Mouse (Mus musculus): ENCODE measurements at regions not wholly inside any gene's neighbourhood (a gene's known extent, or its start where the extent isn't known, plus 50 kb on each side); places are given as distances from the start of the nearest gene placed in this dataset.

DNA sequence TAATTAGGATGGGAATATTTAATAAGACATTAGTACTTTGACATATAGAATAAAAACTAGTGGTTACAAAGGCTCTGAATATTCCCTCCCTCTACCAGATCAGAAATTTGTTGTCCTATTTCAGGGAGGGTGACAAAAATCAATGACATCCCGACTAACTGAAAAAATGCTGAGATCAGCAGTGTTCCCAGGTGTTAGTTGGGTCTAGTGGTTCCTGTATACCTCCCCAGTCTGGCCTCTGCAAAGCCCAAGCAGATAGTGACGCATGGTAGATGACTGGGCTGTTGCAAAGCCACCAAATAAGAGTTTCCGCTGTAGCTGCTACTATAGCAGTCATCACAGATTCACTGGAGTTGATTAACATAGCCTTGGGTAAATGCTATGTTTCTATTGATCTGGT is 59.9 kb upstream of the Gm4791 start:
- DNase-seq: no peak

DNA sequence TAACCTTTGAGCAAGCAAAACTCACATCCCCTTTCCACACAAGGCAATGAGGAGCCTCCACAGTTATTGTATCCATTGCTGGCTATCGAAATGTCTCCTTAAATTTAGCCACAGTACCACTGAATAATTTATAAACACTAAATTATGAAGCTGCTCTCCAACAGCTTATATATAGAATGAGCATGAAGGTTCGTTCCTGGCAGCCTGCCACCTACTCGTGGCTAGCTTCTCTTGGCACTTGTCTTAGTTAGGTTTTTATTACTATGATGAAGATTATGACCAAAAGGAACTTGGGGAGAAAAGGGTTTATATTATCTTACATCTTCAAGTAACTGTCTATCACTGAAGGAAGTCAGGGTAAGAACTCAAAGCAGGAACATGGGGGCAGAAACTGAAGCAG is 72.9 kb upstream of the Gm4791 start:
- no peak for DNase-seq

DNA sequence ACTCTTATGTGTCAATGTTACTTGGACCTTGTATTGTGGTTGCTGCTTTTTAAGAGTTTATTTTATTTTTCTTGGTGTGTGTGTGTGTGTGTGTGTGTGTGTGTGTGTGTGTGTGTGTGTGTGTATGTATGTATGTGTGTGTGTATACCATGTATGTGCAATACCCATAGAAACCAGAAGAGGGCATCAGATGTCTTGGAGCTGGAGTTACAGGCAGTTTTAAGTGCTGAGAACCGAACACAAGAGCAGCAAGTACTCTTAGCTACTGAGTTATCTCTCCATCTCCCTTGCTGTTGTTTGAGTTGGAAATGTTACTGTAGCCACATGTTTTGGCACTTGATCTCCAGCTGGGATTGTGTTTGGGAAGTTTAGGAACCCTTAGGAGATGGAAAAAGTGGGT is 78.5 kb upstream of the Gm4791 start:
- DNase-seq: no peak

GRCm38 (mm10) chr9:46913238-46913637 is 85.3 kb upstream of the Gm4791 start:
- DNase-seq: no peak

GRCm38 (mm10) chr9:46909412-46910013 is 89.0 kb upstream of the Gm4791 start:
- no peak for DNase-seq

GRCm38 (mm10) chr9:46905081-46905480 is 93.5 kb upstream of the Gm4791 start:
- no peak for DNase-seq

- no peak for DNase-seq
Measured at GRCm38 (mm10) chr9:46903491-46904220, 94.9 kb upstream of the Gm4791 start.

DNA sequence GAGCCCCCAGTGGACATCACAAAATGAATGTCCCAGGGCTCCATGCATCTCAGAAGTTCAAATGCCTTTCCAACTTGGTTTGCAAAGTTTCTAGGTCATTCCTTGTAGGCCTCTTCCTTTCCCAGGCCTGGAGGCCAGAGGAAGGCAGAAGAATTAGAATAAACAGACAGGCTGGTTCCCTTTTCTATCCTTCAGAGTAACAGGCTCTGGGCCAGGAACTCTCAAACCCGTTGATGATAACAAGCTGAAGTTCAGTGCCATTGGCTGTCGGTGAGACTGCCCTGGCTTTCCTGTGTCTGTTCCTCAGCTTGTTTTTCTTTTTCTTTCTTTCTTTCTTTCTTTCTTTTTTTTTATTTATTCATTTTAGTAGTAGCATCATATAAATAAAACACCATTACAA is 99.3 kb upstream of the Gm4791 start:
- no peak for DNase-seq

- DNase-seq: no peak
Measured at GRCm38 (mm10) chr9:46898120-46898519, 100.4 kb upstream of the Gm4791 start.

- no peak for DNase-seq
Measured at GRCm38 (mm10) chr9:46891829-46892228, 106.7 kb upstream of the Gm4791 start.

- no peak for DNase-seq
Measured at GRCm38 (mm10) chr9:46889933-46890662, 108.4 kb upstream of the Gm4791 start.

DNA sequence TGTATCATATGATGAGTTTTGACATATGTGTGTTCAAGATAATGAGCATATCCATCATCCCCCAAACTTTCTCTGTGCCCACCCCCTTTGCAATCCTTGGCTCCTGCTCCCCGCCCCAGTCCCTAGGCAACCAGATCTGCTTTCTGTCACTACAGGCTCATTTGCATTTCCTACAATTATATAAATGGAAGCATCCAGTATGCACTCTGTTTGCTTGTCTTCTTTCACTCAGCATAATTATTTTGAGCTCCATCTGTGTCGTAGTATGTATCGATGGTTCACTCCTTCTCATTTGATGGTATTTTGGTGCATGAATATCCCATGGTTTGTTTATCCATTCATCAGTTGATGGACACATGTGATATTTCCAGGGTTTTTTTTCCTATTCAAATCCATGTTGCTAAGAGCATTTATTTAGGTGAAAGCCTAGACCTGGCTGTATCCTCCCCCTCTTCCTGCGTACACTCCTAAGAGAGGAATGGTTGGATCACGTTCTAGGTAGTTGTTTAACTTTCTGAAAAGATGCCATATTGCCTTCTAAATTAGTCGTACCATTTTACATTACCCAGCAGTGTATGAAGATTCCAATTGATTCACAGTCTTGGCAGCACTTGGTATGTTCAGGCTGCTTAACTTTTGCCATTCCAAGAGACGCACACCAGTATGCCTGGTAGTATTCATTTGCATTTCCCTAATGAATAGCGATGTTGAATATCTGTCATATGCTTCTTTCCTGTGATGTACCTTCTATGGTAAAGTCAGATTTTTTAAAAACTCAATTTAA is 127.1 kb upstream of the Gm4791 start:
- no peak for DNase-seq

- no peak for DNase-seq
Measured at GRCm38 (mm10) chr9:46863934-46864333, 134.6 kb upstream of the Gm4791 start.

- no peak for DNase-seq
Measured at GRCm38 (mm10) chr9:46851753-46852152, 146.8 kb upstream of the Gm4791 start.

DNA sequence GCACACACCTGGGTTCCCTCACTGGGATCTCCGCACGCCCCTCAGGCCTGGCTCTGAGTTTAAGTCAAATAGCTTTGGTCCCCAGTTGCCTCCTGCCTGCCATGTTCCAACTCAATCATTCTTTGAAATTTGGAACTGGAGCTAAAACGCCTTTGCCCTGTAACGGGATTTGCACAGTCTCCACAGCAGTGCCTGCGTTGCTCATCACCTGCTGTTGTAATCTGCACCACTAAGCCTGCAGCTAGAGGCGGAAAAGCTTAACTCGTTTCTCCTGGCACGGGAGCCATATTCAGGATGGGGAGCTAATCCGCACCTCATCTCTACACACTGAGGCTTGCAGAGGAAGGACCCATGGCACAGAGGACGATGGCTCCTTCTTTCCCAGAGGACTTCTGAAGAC is 147.2 kb upstream of the Gm4791 start:
- no peak for DNase-seq

DNA sequence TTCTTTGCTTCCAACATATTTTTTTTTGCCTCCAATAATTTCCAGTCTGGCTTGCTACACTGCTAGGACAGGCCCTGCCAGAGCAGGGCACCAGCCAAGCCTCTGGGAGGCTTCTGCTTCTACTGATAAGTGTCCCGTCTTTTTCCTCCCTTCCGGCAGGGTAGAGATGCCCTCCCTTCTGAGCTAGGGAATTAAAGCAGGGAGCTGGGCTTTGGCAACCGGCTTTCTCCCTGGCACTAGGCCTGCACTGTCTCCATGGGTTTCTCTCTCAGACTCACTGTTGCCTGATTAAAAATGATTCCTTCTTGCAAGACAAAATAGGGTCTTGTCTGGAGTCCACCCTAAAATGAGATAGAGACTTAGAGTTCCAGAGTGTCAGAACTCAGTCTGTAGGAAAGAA is 153.3 kb upstream of the Gm4791 start:
- DNase-seq: no peak

DNA sequence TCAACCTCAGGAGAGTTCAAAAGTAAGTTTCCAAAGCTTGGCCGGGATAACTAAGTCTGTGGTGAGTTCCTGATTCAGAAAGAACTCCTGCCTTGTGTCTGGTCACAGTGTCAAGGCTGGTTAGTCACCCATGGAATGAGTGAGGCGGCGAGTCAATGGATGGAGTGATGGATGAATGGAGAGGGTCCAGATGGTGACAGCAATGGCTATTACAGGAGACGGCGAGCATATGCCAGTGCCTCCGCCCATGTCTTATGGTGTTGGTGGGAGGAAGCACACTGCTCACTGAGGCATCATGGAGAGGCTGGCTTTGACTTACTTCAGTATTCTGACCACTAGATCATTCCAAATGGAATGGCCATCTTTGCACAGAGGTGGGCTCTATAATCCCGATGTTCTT is 154.8 kb upstream of the Gm4791 start:
- DNase-seq: no peak

DNA sequence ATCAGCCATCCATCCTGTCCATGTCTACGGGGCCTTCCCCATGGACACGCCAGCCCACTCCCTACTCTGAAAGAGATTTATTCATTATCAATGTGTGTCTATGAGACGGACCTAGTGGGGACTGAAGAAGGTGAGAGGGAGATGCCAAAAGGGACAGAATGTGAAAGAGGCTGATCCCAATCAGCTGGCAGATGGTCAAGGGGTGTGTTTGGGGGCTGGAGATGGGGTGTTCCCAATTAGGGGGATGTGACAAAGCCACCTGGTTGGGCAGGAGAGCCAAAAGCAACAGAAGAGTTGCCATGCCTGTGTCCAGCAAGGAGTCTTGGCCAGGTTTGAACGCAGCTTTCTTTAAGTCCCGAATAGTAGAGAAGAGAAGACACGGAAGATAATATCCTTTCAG is 157.0 kb upstream of the Gm4791 start:
- no peak for DNase-seq

DNA sequence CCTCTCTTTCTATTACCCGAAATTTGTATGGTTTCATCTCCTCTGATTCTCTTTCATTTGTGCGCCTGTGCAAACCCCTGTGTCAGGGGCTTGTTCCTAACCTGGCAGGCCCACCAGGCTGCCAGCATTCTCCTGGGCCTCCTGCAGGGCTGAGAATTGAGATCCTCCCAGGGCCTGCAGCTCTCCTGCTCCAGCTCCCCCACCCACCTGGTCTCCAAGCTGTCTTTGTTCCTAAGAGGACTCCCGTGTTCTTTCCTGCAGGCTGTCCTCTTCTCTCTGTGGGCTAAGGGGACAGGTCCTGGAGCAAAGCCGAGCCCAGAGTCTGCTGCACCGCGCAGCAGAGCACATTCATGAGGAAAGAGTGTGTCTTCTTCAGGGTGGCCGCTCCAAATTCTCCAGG is 163.3 kb upstream of the Gm4791 start:
- DNase-seq: no peak

DNA sequence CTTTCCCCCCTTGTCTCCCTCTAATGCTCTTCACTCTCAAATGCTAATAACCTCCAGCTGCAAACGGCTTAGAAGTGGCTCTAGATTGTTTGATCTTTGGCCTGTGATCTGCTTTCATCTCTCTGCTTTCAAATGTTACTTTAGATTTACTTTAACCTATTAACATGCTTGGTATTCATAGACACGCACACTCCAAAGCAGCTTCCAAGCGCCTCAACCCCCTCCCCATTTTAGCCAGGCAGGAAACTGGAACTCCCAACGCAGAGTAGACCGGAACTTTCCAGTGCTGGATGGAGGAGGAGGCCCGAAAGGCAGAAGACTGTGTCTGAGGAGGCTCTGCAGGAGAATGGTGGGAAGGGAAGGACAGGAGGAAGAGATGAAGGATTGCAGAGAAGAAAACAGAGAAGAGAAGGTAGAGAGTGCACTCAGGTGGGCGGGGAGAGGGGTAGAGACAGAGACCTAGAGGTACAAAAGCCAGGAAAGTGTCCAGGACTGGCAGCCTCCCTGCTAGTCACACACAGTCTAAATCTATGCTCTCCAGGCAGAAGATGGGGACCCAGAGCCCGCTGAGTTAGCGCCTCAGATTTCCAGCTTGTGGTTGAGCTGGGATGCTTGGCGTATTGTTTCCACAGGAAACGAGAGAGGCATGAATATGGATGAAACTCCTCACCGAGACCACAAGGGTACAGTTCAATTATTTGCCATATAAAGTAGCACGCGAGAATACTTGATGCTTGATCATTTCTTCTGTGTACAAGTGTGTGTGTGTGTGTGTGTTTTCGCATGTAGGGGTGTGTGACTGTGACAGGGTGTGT is 167.6 kb upstream of the Gm4791 start:
- DNase-seq: no peak

DNA sequence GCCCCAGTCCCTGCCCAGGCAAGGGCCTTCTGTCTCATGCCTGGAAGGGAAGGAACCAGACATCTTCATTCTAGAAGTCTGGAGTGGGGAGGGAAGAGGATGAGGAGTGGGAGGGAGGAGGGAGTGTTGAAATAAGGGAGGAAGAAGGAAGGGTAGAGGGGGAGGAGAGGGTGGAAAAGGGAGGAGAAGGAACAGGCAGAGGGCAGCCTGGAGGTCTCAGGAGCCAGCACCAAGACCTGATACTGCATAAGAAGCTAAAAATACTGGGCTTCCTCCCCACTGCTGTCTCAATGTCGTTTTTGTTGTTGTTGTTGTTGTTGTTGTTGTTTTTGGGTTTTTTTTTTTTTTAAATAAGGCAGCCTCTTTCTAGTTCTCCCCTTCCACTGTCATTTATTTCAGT is 168.2 kb upstream of the Gm4791 start:
- no peak for DNase-seq

- DNase-seq: no peak
Measured at GRCm38 (mm10) chr9:46824703-46825102, 173.8 kb upstream of the Gm4791 start.

- DNase-seq: no peak
Measured at GRCm38 (mm10) chr9:46819808-46820207, 178.7 kb upstream of the Gm4791 start.
